Mouse (Mus musculus): ENCODE results near the gene Acy3.

DNA sequence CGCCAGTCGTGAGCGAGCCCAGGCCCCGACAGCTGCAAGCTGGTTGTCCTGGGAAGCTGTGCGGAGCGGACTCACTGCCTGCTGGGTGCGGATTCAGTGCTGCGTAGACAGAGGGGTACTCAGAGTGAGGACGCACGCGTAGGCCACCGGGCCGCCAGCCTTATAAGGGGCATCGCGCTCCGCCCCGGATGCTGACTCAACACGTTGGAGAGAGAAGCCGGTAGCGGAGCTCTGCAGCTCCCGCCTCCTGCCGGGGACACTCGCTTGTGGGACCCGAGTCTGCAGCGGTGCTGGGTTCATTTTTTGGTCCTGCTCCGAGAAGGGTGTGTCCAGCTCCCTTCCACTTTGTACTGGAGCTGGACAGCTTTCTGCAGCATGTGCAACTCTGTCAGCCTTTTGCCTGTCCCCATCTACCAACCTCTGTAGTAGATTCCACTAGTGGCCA, 51.4 kb downstream of the Acy3 start, which contains the start of gene Gstp1:
- TF ChIP-seq POLR2A (IDR thresholded peaks at IDR 0.05; ENCODE audit: borderline replicate concordance, extremely low read depth, low read depth, low read length) (peak; percentile 98), CTCF (IDR thresholded peaks at IDR 0.05; ENCODE audit: insufficient read depth, low read length) (peak; percentile 18; the same call in 1 of the 2 replicates)

Measured in lung, adult 2 months (tissue).